Mouse (Mus musculus): ENCODE data around the gene Zscan12. TPM values are rescaled to one million over a fixed set of nuclear protein-coding genes. Genes with fewer than 3 reads are reported as not detected.
"Not testable (repeated sequence)": the region's sequence is repeated elsewhere in the genome, so short reads cannot be mapped to it uniquely, and the experiment has no call there.

The Zscan12 gene
- polyA plus RNA-seq, 1 experiment from 2014 or later, result 20.5 TPM

DNA sequence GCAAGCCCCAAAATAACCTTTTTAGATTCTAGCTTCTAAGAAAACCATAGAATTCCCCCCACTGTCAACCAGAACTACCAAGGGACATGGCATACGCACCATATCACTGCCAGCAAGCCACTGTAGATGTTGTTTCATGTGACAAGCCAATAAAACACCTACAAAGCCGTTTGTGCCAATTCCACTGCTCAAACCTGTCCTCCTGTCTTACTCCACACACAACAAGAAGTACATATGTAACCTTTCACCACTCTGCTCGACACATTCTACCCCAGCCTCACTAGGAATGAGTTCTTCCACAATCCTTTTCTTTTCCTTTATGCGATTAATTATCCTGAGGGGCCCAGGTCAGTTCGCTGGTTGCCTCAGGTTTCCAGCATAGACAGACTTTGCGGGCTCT, 33.0 kb downstream of the Zscan12 start:
- no peak overlapping the region for H3K9ac ChIP-seq (ENCODE audit: low read length)
- no peak overlapping the region for H3K4me2 ChIP-seq (ENCODE audit: low read depth, low read length, severe bottlenecking)
- H3K27ac ChIP-seq (ENCODE audit: low read depth, low read length), result no peak overlapping the region
- no peak overlapping the region for H3K4me3 ChIP-seq (ENCODE audit: low read depth, low read length)
- H3K9me3 ChIP-seq (ENCODE audit: control insufficient read depth, low read length), result no peaks in the 10 kb centered on the region
- no peaks in the 10 kb centered on the region for H3K4me1 ChIP-seq (replicated peaks; ENCODE audit: control insufficient read depth, insufficient read depth, low read length)
- ATAC-seq (replicated peaks; ENCODE audit: low FRiP score) (no peak), DNase-seq (ENCODE audit: low spot score) (no peak)
- WGBS, result 94% methylated on average over 6 of the region's 6 CpGs
- peaks cover 27% of the 10 kb centered on the region for H3K36me3 ChIP-seq (ENCODE audit: control insufficient read depth, insufficient read depth, low read length)
- no peaks in the 10 kb centered on the region for H3K27me3 ChIP-seq (ENCODE audit: control insufficient read depth, insufficient read depth, low read length)

- H3K9ac ChIP-seq (ENCODE audit: low read length); H3K4me3 ChIP-seq (ENCODE audit: low read depth, low read length); H3K27me3 ChIP-seq (ENCODE audit: control insufficient read depth, insufficient read depth, low read length); H3K9me3 ChIP-seq (ENCODE audit: control insufficient read depth, low read length); DNase-seq (ENCODE audit: low spot score); H3K4me2 ChIP-seq (ENCODE audit: low read depth, low read length, severe bottlenecking); H3K27ac ChIP-seq (ENCODE audit: low read depth, low read length); H3K4me1 ChIP-seq (replicated peaks; ENCODE audit: control insufficient read depth, insufficient read depth, low read length): not testable (repeated sequence)
- WGBS, result 91% methylated on average over 14 of the region's 18 CpGs
- peaks cover 23% of the 10 kb centered on the region for H3K36me3 ChIP-seq (ENCODE audit: control insufficient read depth, insufficient read depth, low read length)
- ATAC-seq (replicated peaks; ENCODE audit: low FRiP score), result 0 out of 2 replicates have a peak, but pooled peaks have one; percentile 30
These were observed 33.4 kb downstream of the Zscan12 start for GRCm38 (mm10) chr13:21396048-21396447.

GRCm38 (mm10) chr13:21397486-21397885, 34.9 kb downstream of the Zscan12 start:
- Histone ChIP-seq H3K4me2 (ENCODE audit: low read depth, low read length, severe bottlenecking) (no peak overlapping the region), H3K4me3 (ENCODE audit: low read depth, low read length) (no peak overlapping the region), H3K4me1 (replicated peaks; ENCODE audit: control insufficient read depth, insufficient read depth, low read length) (no peaks in the 10 kb centered on the region; the same call in 1 of the 2 replicates), H3K27me3 (ENCODE audit: control insufficient read depth, insufficient read depth, low read length) (no peaks in the 10 kb centered on the region), H3K9me3 (ENCODE audit: control insufficient read depth, low read length) (no peaks in the 10 kb centered on the region), H3K9ac (ENCODE audit: low read length) (no peak overlapping the region), H3K27ac (ENCODE audit: low read depth, low read length) (no peak overlapping the region), H3K36me3 (ENCODE audit: control insufficient read depth, insufficient read depth, low read length) (peaks cover 14% of the 10 kb centered on the region)
- DNase-seq (ENCODE audit: low spot score) (no peak), ATAC-seq (replicated peaks; ENCODE audit: low FRiP score) (no peak)
- 93% methylated on average over 2 of the region's 2 CpGs for WGBS

GRCm38 (mm10) chr13:21401166-21401565, 38.5 kb downstream of the Zscan12 start:
- Histone ChIP-seq H3K27ac (ENCODE audit: low read depth, low read length) (no peak overlapping the region), H3K4me2 (ENCODE audit: low read depth, low read length, severe bottlenecking) (peak overlapping the region; percentile 48), H3K9ac (ENCODE audit: low read length) (peak overlapping the region; percentile 87; the same call in 1 of the 2 replicates), H3K27me3 (ENCODE audit: control insufficient read depth, insufficient read depth, low read length) (no peaks in the 10 kb centered on the region), H3K36me3 (ENCODE audit: control insufficient read depth, insufficient read depth, low read length) (no peaks in the 10 kb centered on the region), H3K4me1 (replicated peaks; ENCODE audit: control insufficient read depth, insufficient read depth, low read length) (no peaks in the 10 kb centered on the region; the same call in 1 of the 2 replicates), H3K4me3 (ENCODE audit: low read depth, low read length) (peak overlapping the region; percentile 84), H3K9me3 (ENCODE audit: control insufficient read depth, low read length) (no peaks in the 10 kb centered on the region)
- DNase-seq (ENCODE audit: low spot score) (no peak), ATAC-seq (replicated peaks; ENCODE audit: low FRiP score) (no peak)
- 89% methylated on average over 3 of the region's 3 CpGs for WGBS

GRCm38 (mm10) chr13:21401636-21402286, 39.1 kb downstream of the Zscan12 start:
- H3K4me2 ChIP-seq (ENCODE audit: low read depth, low read length, severe bottlenecking), result peak overlapping the region; percentile 48
- no peak overlapping the region; the same call in 1 of the 2 replicates for H3K27ac ChIP-seq (ENCODE audit: low read depth, low read length)
- H3K4me1 ChIP-seq (replicated peaks; ENCODE audit: control insufficient read depth, insufficient read depth, low read length), result no peaks in the 10 kb centered on the region; the same call in 1 of the 2 replicates
- H3K4me3 ChIP-seq (ENCODE audit: low read depth, low read length), result peak overlapping the region; percentile 84
- WGBS, result 13% methylated on average over 12 of the region's 12 CpGs
- no peak for DNase-seq (ENCODE audit: low spot score)
- peak; percentile 11; the same call in 1 of the 2 replicates for ATAC-seq (replicated peaks; ENCODE audit: low FRiP score)
- no peaks in the 10 kb centered on the region for H3K9me3 ChIP-seq (ENCODE audit: control insufficient read depth, low read length)
- no peaks in the 10 kb centered on the region for H3K27me3 ChIP-seq (ENCODE audit: control insufficient read depth, insufficient read depth, low read length)
- H3K36me3 ChIP-seq (ENCODE audit: control insufficient read depth, insufficient read depth, low read length), result no peaks in the 10 kb centered on the region
- H3K9ac ChIP-seq (ENCODE audit: low read length), result peak overlapping the region; percentile 87

- Histone ChIP-seq H3K4me1 (replicated peaks; ENCODE audit: control insufficient read depth, insufficient read depth, low read length) (no peaks in the 10 kb centered on the region; the same call in 1 of the 2 replicates), H3K27me3 (ENCODE audit: control insufficient read depth, insufficient read depth, low read length) (no peaks in the 10 kb centered on the region)
These were observed 39.7 kb downstream of the Zscan12 start, which contains the start of gene Zkscan3 for GRCm38 (mm10) chr13:21402287-21402846. TSS of gene Zkscan3 (minus strand) at chr13:21402755.

DNA sequence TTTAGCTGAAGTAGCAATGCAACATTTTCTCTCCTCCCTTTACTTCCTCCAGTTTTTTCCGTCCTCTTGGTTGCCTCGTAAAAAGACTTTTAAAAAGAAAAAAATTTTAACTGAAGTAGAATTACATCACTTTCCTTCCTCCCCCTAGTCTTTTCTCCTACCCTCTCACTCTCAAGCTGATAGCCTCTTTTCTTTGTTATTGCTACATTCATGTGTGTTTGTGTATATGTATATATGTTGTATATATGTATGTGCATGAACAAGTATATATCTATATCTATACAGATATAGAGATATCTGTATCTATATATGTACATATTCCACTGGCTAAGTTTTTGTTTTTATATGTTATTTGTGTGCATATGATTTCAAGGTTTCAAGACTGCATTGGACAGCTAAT, 40.2 kb downstream of the Zscan12 start:
- 0% methylated on average over 2 of the region's 2 CpGs for WGBS
- Histone ChIP-seq H3K4me3 (ENCODE audit: low read depth, low read length) (peak overlapping the region; percentile 84), H3K4me1 (replicated peaks; ENCODE audit: control insufficient read depth, insufficient read depth, low read length) (no peaks in the 10 kb centered on the region; the same call in 1 of the 2 replicates), H3K4me2 (ENCODE audit: low read depth, low read length, severe bottlenecking) (peak overlapping the region; percentile 48; the same call in 1 of the 2 replicates), H3K27ac (ENCODE audit: low read depth, low read length) (no peak overlapping the region), H3K27me3 (ENCODE audit: control insufficient read depth, insufficient read depth, low read length) (no peaks in the 10 kb centered on the region), H3K9ac (ENCODE audit: low read length) (peak overlapping the region; percentile 87), H3K9me3 (ENCODE audit: control insufficient read depth, low read length) (no peaks in the 10 kb centered on the region), H3K36me3 (ENCODE audit: control insufficient read depth, insufficient read depth, low read length) (no peaks in the 10 kb centered on the region)
- DNase-seq (ENCODE audit: low spot score) (no peak), ATAC-seq (replicated peaks; ENCODE audit: low FRiP score) (peak; percentile 57; the same call in 1 of the 2 replicates)

More at GRCm38 (mm10) chr13:21402287-21402846, 39.7 kb downstream of the Zscan12 start, which contains the start of gene Zkscan3:
- Histone ChIP-seq H3K36me3 (ENCODE audit: control insufficient read depth, insufficient read depth, low read length) (no peaks in the 10 kb centered on the region), H3K9me3 (ENCODE audit: control insufficient read depth, low read length) (no peaks in the 10 kb centered on the region), H3K27ac (ENCODE audit: low read depth, low read length) (peak within 1 kb of the TSS; percentile 31; the same call in 1 of the 2 replicates), H3K9ac (ENCODE audit: low read length) (peak within 1 kb of the TSS; percentile 87), H3K4me2 (ENCODE audit: low read depth, low read length, severe bottlenecking) (peak within 1 kb of the TSS; percentile 48), H3K4me3 (ENCODE audit: low read depth, low read length) (peak within 1 kb of the TSS; percentile 84)
- under 1% methylated on average over 35 of the region's 35 CpGs for WGBS
- peak; percentile 93 for ATAC-seq (replicated peaks; ENCODE audit: low FRiP score)
- peak; percentile 91 for DNase-seq (ENCODE audit: low spot score)

GRCm38 (mm10) chr13:21407341-21407740, 44.7 kb downstream of the Zscan12 start:
- no peak overlapping the region for H3K27ac ChIP-seq (ENCODE audit: low read depth, low read length)
- no peaks in the 10 kb centered on the region for H3K36me3 ChIP-seq (ENCODE audit: control insufficient read depth, insufficient read depth, low read length)
- 79% methylated on average over 11 of the region's 11 CpGs for WGBS
- H3K4me3 ChIP-seq (ENCODE audit: low read depth, low read length), result no peak overlapping the region
- H3K4me2 ChIP-seq (ENCODE audit: low read depth, low read length, severe bottlenecking), result no peak overlapping the region; the same call in 1 of the 2 replicates
- H3K4me1 ChIP-seq (replicated peaks; ENCODE audit: control insufficient read depth, insufficient read depth, low read length), result no peaks in the 10 kb centered on the region
- ATAC-seq (replicated peaks; ENCODE audit: low FRiP score) (no peak), DNase-seq (ENCODE audit: low spot score) (no peak)
- H3K9ac ChIP-seq (ENCODE audit: low read length), result no peak overlapping the region
- no peaks in the 10 kb centered on the region for H3K9me3 ChIP-seq (ENCODE audit: control insufficient read depth, low read length)
- no peaks in the 10 kb centered on the region for H3K27me3 ChIP-seq (ENCODE audit: control insufficient read depth, insufficient read depth, low read length)
